Mouse (Mus musculus) embryonic facial prominence, embryonic 14.5 days (tissue): ENCODE results near the gene Cd86. TPM values are rescaled to one million over a fixed set of nuclear protein-coding genes. Genes with fewer than 3 reads are reported as not detected.
A peak's percentile ranks its signal among the peaks of the same experiment; 100 is the strongest.

Source experiments
- ATAC-seq: fragments of 200-750 bp; cut with Nextera tagmentation; 2 replicates; pipeline ENCODE4 v1.8.0; 2017; ENCODE audit warnings: low read depth, moderate number of reproducible peaks, moderate TSS enrichment
- DNase-seq: peaks from one replicate; pipeline ENCODE4 v3.0.0-alpha.2; 2015; ENCODE audit warnings: low spot score
- H3K27ac ChIP-seq: fragments of 300-500 bp; sonication (generic); replicated peaks from 2 replicates; pipeline ENCODE4 v1.5.1; 2014; ENCODE audit warnings: low read depth, mild to moderate bottlenecking, low read length, moderate library complexity
- H3K27me3 ChIP-seq: fragments of 300-500 bp; sonication (generic); replicated peaks from 2 replicates; pipeline ENCODE4 v1.6.1; 2014; ENCODE audit warnings: low read length; ENCODE audit not compliant: control insufficient read depth, insufficient read depth
- H3K36me3 ChIP-seq: fragments of 300-500 bp; sonication (generic); 2 replicates; pipeline ENCODE4 v1.6.1; 2014; ENCODE audit warnings: low read length, mixed read lengths; ENCODE audit not compliant: control insufficient read depth, insufficient read depth
- H3K4me1 ChIP-seq: fragments of 300-500 bp; sonication (generic); 2 replicates; pipeline ENCODE4 v1.6.1; 2014; ENCODE audit warnings: antibody characterized with exemption, low read length; ENCODE audit not compliant: control insufficient read depth, insufficient read depth
- H3K4me2 ChIP-seq: fragments of 300-500 bp; sonication (generic); 2 replicates; pipeline ENCODE4 v1.6.1; 2014; ENCODE audit warnings: low read depth, mild to moderate bottlenecking, low read length, moderate library complexity, mixed read lengths
- H3K4me3 ChIP-seq: fragments of 300-500 bp; sonication (generic); 2 replicates; pipeline ENCODE4 v1.5.1; 2014; ENCODE audit warnings: low read depth, mild to moderate bottlenecking, low read length
- H3K9ac ChIP-seq: fragments of 300-500 bp; sonication (generic); 2 replicates; pipeline ENCODE4 v1.6.1; 2014; ENCODE audit warnings: low read depth, mild to moderate bottlenecking, low read length, moderate library complexity, mixed read lengths
- H3K9me3 ChIP-seq: fragments of 300-500 bp; sonication (generic); 2 replicates; pipeline ENCODE4 v1.6.1; 2016; ENCODE audit warnings: low read length; ENCODE audit not compliant: control insufficient read depth
- WGBS: fragments of 180-500 bp; shearing (Covaris S2); extraction: QIAGEN DNeasy Blood & Tissue Kit; methylation state at CpG from one replicate; pipeline ENCODE4 v1.1.7; 2014; 5-methylcytosine and 5-hydroxymethylcytosine counted together
- polyA plus RNA-seq: library from polyadenylated mRNA; unstranded; fragments of >200 nt; fragmentation: Nextera tagmentation; extraction: Ambion mirVana; gene quantifications from 2 replicates; pipeline ENCODE4 v1.2.1, GENCODE M21; 2014

Gene Cd86
- polyA plus RNA-seq, 1 experiment from 2014 or later: 2.8 TPM

- DNase-seq (peak; percentile 70), ATAC-seq (peak; percentile 92)
- peak within 1 kb of the TSS; percentile 64 for H3K9ac ChIP-seq
- peaks cover 22% of the 10 kb centered on the region for H3K27me3 ChIP-seq
- 0 out of 2 replicates have a peak, but pooled peaks cover 7% of the 10 kb centered on the region for H3K4me1 ChIP-seq
- no peaks in the 10 kb centered on the region for H3K9me3 ChIP-seq
- WGBS: 1% methylated on average over 30 of the region's 40 CpGs
- H3K36me3 ChIP-seq: no peaks in the 10 kb centered on the region
- H3K4me3 ChIP-seq: peak within 1 kb of the TSS; percentile 42
- H3K27ac ChIP-seq: no peak within 1 kb of the TSS; the same call in 1 of the 2 replicates
- peak within 1 kb of the TSS; percentile 73 for H3K4me2 ChIP-seq
Observed at GRCm38 (mm10) chr16:36693818-36694413, 28.0 kb upstream of the Cd86 start, which contains the start of gene Ildr1. TSS of gene Ildr1 (plus strand) at chr16:36693978.

GRCm38 (mm10) chr16:36691484-36691883, 25.6 kb upstream of the Cd86 start:
- no peak overlapping the region for H3K4me3 ChIP-seq
- no peak overlapping the region for H3K9ac ChIP-seq
- H3K27me3 ChIP-seq: peaks cover 22% of the 10 kb centered on the region
- H3K9me3 ChIP-seq: no peaks in the 10 kb centered on the region
- H3K4me1 ChIP-seq: 0 out of 2 replicates have a peak, but pooled peaks cover 7% of the 10 kb centered on the region
- ATAC-seq (peak; percentile 24; the same call in 1 of the 2 replicates), DNase-seq (peak; percentile 50)
- no peak overlapping the region for H3K4me2 ChIP-seq
- 60% methylated on average over 3 of the region's 3 CpGs for WGBS
- H3K27ac ChIP-seq: 0 out of 2 replicates have a peak overlapping the region, but pooled peaks have one; percentile 28
- no peaks in the 10 kb centered on the region for H3K36me3 ChIP-seq

GRCm38 (mm10) chr16:36688076-36688475, 22.2 kb upstream of the Cd86 start:
- Histone ChIP-seq H3K4me3 (no peak overlapping the region), H3K4me1 (no peaks in the 10 kb centered on the region), H3K4me2 (no peak overlapping the region), H3K27me3 (peaks cover 6% of the 10 kb centered on the region; the same call in 1 of the 2 replicates), H3K36me3 (no peaks in the 10 kb centered on the region), H3K9ac (no peak overlapping the region), H3K27ac (no peak overlapping the region), H3K9me3 (no peaks in the 10 kb centered on the region)
- 90% methylated on average over 2 of the region's 2 CpGs for WGBS
- DNase-seq: no peak
- no peak for ATAC-seq

- 69% methylated on average over 6 of the region's 6 CpGs for WGBS
- no peak overlapping the region for H3K4me3 ChIP-seq
- H3K9me3 ChIP-seq: no peaks in the 10 kb centered on the region
- no peak for DNase-seq
- H3K4me1 ChIP-seq: no peaks in the 10 kb centered on the region
- no peaks in the 10 kb centered on the region for H3K27me3 ChIP-seq
- H3K4me2 ChIP-seq: no peak overlapping the region
- no peak overlapping the region for H3K9ac ChIP-seq
- no peak overlapping the region for H3K27ac ChIP-seq
- no peaks in the 10 kb centered on the region for H3K36me3 ChIP-seq
- ATAC-seq: no peak
Observed at GRCm38 (mm10) chr16:36684325-36684918, 18.5 kb upstream of the Cd86 start.

- 97% methylated on average over 3 of the region's 3 CpGs for WGBS
- H3K9ac ChIP-seq: no peak overlapping the region
- H3K4me2 ChIP-seq: no peak overlapping the region
- no peaks in the 10 kb centered on the region for H3K4me1 ChIP-seq
- no peaks in the 10 kb centered on the region for H3K36me3 ChIP-seq
- H3K9me3 ChIP-seq: no peaks in the 10 kb centered on the region
- no peak for ATAC-seq
- H3K27ac ChIP-seq: no peak overlapping the region
- no peak overlapping the region for H3K4me3 ChIP-seq
- no peak for DNase-seq
- no peaks in the 10 kb centered on the region for H3K27me3 ChIP-seq
Observed at GRCm38 (mm10) chr16:36681829-36682228, 15.9 kb upstream of the Cd86 start.

GRCm38 (mm10) chr16:36675902-36676301, 10.0 kb upstream of the Cd86 start:
- no peak overlapping the region for H3K4me2 ChIP-seq
- H3K4me3 ChIP-seq: no peak overlapping the region
- WGBS: 91% methylated on average over 2 of the region's 2 CpGs
- DNase-seq (no peak), ATAC-seq (no peak)
- no peak overlapping the region for H3K27ac ChIP-seq
- no peaks in the 10 kb centered on the region for H3K27me3 ChIP-seq
- no peaks in the 10 kb centered on the region for H3K9me3 ChIP-seq
- H3K9ac ChIP-seq: no peak overlapping the region
- H3K4me1 ChIP-seq: no peaks in the 10 kb centered on the region
- H3K36me3 ChIP-seq: no peaks in the 10 kb centered on the region

GRCm38 (mm10) chr16:36675304-36675703, 9.4 kb upstream of the Cd86 start:
- no peak overlapping the region for H3K9ac ChIP-seq
- ATAC-seq (no peak), DNase-seq (no peak)
- no peaks in the 10 kb centered on the region for H3K36me3 ChIP-seq
- H3K4me1 ChIP-seq: no peaks in the 10 kb centered on the region
- H3K27ac ChIP-seq: no peak overlapping the region
- no peaks in the 10 kb centered on the region for H3K27me3 ChIP-seq
- H3K4me3 ChIP-seq: no peak overlapping the region
- no peaks in the 10 kb centered on the region for H3K9me3 ChIP-seq
- no peak overlapping the region for H3K4me2 ChIP-seq
- WGBS: 37% methylated on average over 2 of the region's 2 CpGs

- Histone ChIP-seq H3K9me3 (no peaks in the 10 kb centered on the region), H3K4me3 (no peak overlapping the region), H3K9ac (no peak overlapping the region), H3K27me3 (no peaks in the 10 kb centered on the region), H3K4me1 (no peaks in the 10 kb centered on the region), H3K4me2 (no peak overlapping the region), H3K27ac (no peak overlapping the region), H3K36me3 (no peaks in the 10 kb centered on the region)
- ATAC-seq (no peak), DNase-seq (no peak)
- 72% methylated on average over 7 of the region's 7 CpGs for WGBS
Observed at GRCm38 (mm10) chr16:36674457-36675204, 8.8 kb upstream of the Cd86 start.
